Mouse (Mus musculus): ENCODE measurements around the gene Fcrlb.

- TF ChIP-seq CTCF (conservative IDR thresholded peaks at IDR 0.05; ENCODE audit: low read length): no peak
- no peak for TF ChIP-seq NANOG (IDR thresholded peaks at IDR 0.05; ENCODE audit: borderline replicate concordance, low read length)
Measured at GRCm38 (mm10) chr1:170961101-170961500, 48.4 kb upstream of the Fcrlb start.

Data from E14TG2a.4 (cell line).